Mouse (Mus musculus) limb, embryonic 12.5 days (tissue): Measurements from ENCODE around the gene Mrpl10. TPM values are rescaled to one million over a fixed set of nuclear protein-coding genes. Genes with fewer than 3 reads are reported as not detected.

Experiments
- ATAC-seq: fragments of 200-750 bp; cut with Nextera tagmentation; 2 replicates; pipeline ENCODE4 v1.8.0; 2017; ENCODE audit warnings: low read depth, moderate TSS enrichment; ENCODE audit not compliant: insufficient number of reproducible peaks, insufficient read depth, low FRiP score, low TSS enrichment
- H3K27ac ChIP-seq: fragments of 300-500 bp; sonication (generic); 2 replicates; pipeline ENCODE4 v1.5.1; 2016; ENCODE audit warnings: mild to moderate bottlenecking, moderate library complexity
- H3K27me3 ChIP-seq: fragments of 300-500 bp; sonication (generic); 2 replicates; pipeline ENCODE4 v1.6.1; 2016; ENCODE audit warnings: mild to moderate bottlenecking, moderate library complexity
- H3K36me3 ChIP-seq: fragments of 300-500 bp; sonication (generic); 2 replicates; pipeline ENCODE4 v1.6.1; 2016; ENCODE audit warnings: mild to moderate bottlenecking, moderate library complexity
- H3K4me1 ChIP-seq: fragments of 300-500 bp; sonication (generic); replicated peaks from 2 replicates; pipeline ENCODE4 v1.6.1; 2016
- H3K4me2 ChIP-seq: fragments of 300-500 bp; sonication (generic); 2 replicates; pipeline ENCODE4 v1.6.1; 2016; ENCODE audit warnings: mild to moderate bottlenecking, moderate library complexity
- H3K4me3 ChIP-seq: fragments of 300-500 bp; sonication (generic); replicated peaks from 2 replicates; pipeline ENCODE4 v1.5.1; 2016; ENCODE audit warnings: mild to moderate bottlenecking
- H3K9ac ChIP-seq: fragments of 300-500 bp; sonication (generic); replicated peaks from 2 replicates; pipeline ENCODE4 v1.6.1; 2016; ENCODE audit warnings: mild to moderate bottlenecking, moderate library complexity
- H3K9me3 ChIP-seq: fragments of 300-500 bp; sonication (generic); 2 replicates; pipeline ENCODE4 v1.6.1; 2016; ENCODE audit warnings: mild to moderate bottlenecking, moderate library complexity
- whole genome bisulfite sequencing: fragments of 180-500 bp; shearing (Covaris S2); methylation state at CpG from one replicate; pipeline ENCODE4 v1.1.7; 2016; 5-methylcytosine and 5-hydroxymethylcytosine counted together
- polyA plus RNA-seq: library from polyadenylated mRNA; unstranded; fragments of >200 nt; fragmentation: Nextera tagmentation; extraction: Ambion mirVana; gene quantifications from 2 replicates; pipeline ENCODE4 v1.2.1, GENCODE M21; 2016

Gene Mrpl10
- polyA plus RNA-seq, 1 experiment from 2014 or later, result 80.5 TPM

- Histone ChIP-seq H3K27ac (peak overlapping the region; percentile 89), H3K4me1 (peaks cover 24% of the 10 kb centered on the region), H3K4me2 (peak overlapping the region; percentile 82), H3K4me3 (peak overlapping the region; percentile 63), H3K36me3 (peaks cover 29% of the 10 kb centered on the region), H3K27me3 (no peaks in the 10 kb centered on the region), H3K9me3 (no peaks in the 10 kb centered on the region), H3K9ac (peak overlapping the region; percentile 79)
- ATAC-seq, result no peak
- 22% methylated on average over 15 of the region's 15 CpGs for WGBS
Observed at GRCm38 (mm10) chr11:97030426-97030825, 10.9 kb upstream of the Mrpl10 start.

GRCm38 (mm10) chr11:97031977-97032376 lies 9.4 kb upstream of the Mrpl10 start:
- no peak for ATAC-seq
- H3K9me3 ChIP-seq, result no peaks in the 10 kb centered on the region
- WGBS, result 82% methylated on average over 12 of the region's 12 CpGs
- no peak overlapping the region for H3K27ac ChIP-seq
- H3K4me3 ChIP-seq, result no peak overlapping the region
- H3K9ac ChIP-seq, result no peak overlapping the region
- no peak overlapping the region for H3K4me2 ChIP-seq
- no peaks in the 10 kb centered on the region for H3K27me3 ChIP-seq
- H3K36me3 ChIP-seq, result peaks cover 29% of the 10 kb centered on the region
- H3K4me1 ChIP-seq, result peaks cover 15% of the 10 kb centered on the region

GRCm38 (mm10) chr11:97032499-97032898 lies 8.9 kb upstream of the Mrpl10 start:
- Histone ChIP-seq H3K4me3 (no peak overlapping the region), H3K9me3 (no peaks in the 10 kb centered on the region), H3K27ac (no peak overlapping the region), H3K9ac (no peak overlapping the region), H3K4me2 (no peak overlapping the region), H3K36me3 (peaks cover 29% of the 10 kb centered on the region), H3K27me3 (no peaks in the 10 kb centered on the region), H3K4me1 (peaks cover 15% of the 10 kb centered on the region)
- no peak for ATAC-seq
- WGBS, result 96% methylated on average over 4 of the region's 4 CpGs

- 83% methylated on average over 4 of the region's 4 CpGs for WGBS
- no peak for ATAC-seq
- H3K27ac ChIP-seq, result no peak overlapping the region; the same call in 1 of the 2 replicates
- peaks cover 29% of the 10 kb centered on the region for H3K36me3 ChIP-seq
- no peak overlapping the region for H3K4me2 ChIP-seq
- H3K4me1 ChIP-seq, result peaks cover 15% of the 10 kb centered on the region
- H3K27me3 ChIP-seq, result no peaks in the 10 kb centered on the region
- no peaks in the 10 kb centered on the region for H3K9me3 ChIP-seq
- H3K9ac ChIP-seq, result no peak overlapping the region
- no peak overlapping the region for H3K4me3 ChIP-seq
Observed at GRCm38 (mm10) chr11:97033781-97034180, 7.6 kb upstream of the Mrpl10 start.

- Histone ChIP-seq H3K27me3 (no peaks in the 10 kb centered on the region), H3K9ac (no peak overlapping the region), H3K27ac (no peak overlapping the region), H3K4me3 (no peak overlapping the region), H3K9me3 (no peaks in the 10 kb centered on the region), H3K36me3 (peaks cover 29% of the 10 kb centered on the region), H3K4me2 (no peak overlapping the region), H3K4me1 (peaks cover 4% of the 10 kb centered on the region)
- 84% methylated on average over 5 of the region's 5 CpGs for WGBS
- ATAC-seq, result no peak
Observed at GRCm38 (mm10) chr11:97036141-97036540, 5.2 kb upstream of the Mrpl10 start.

- Histone ChIP-seq H3K27ac (no peak overlapping the region), H3K36me3 (peaks cover 14% of the 10 kb centered on the region; the same call in 1 of the 2 replicates), H3K27me3 (no peaks in the 10 kb centered on the region), H3K9me3 (no peaks in the 10 kb centered on the region), H3K4me3 (no peak overlapping the region), H3K4me2 (no peak overlapping the region), H3K4me1 (peaks cover 13% of the 10 kb centered on the region), H3K9ac (no peak overlapping the region)
- 66% methylated on average over 7 of the region's 7 CpGs for WGBS
- ATAC-seq, result no peak
Observed at GRCm38 (mm10) chr11:97038881-97039280, 2.5 kb upstream of the Mrpl10 start.

- WGBS, result 48% methylated on average over 12 of the region's 12 CpGs
- no peak for ATAC-seq
- Histone ChIP-seq H3K4me2 (peak overlapping the region; percentile 77), H3K9me3 (no peaks in the 10 kb centered on the region), H3K36me3 (peaks cover 22% of the 10 kb centered on the region), H3K4me1 (peaks cover 13% of the 10 kb centered on the region), H3K27me3 (no peaks in the 10 kb centered on the region), H3K4me3 (no peak overlapping the region; the same call in 1 of the 2 replicates), H3K27ac (no peak overlapping the region), H3K9ac (no peak overlapping the region)
Observed at GRCm38 (mm10) chr11:97040301-97041021, 899 bp upstream of the Mrpl10 start.

- H3K4me3 ChIP-seq, result no peak overlapping the region
- H3K27me3 ChIP-seq, result no peaks in the 10 kb centered on the region
- H3K9me3 ChIP-seq, result no peaks in the 10 kb centered on the region
- no peak overlapping the region for H3K9ac ChIP-seq
- no peak overlapping the region for H3K27ac ChIP-seq
- no peak for ATAC-seq
- WGBS, result 93% methylated on average over 8 of the region's 8 CpGs
- H3K4me2 ChIP-seq, result no peak overlapping the region
- peaks cover 50% of the 10 kb centered on the region for H3K36me3 ChIP-seq
- peaks cover 13% of the 10 kb centered on the region for H3K4me1 ChIP-seq
Observed at GRCm38 (mm10) chr11:97044902-97045301, 3.5 kb downstream of the Mrpl10 start.

- H3K4me1 ChIP-seq, result peaks cover 18% of the 10 kb centered on the region
- no peak overlapping the region for H3K4me2 ChIP-seq
- H3K36me3 ChIP-seq, result peaks cover 50% of the 10 kb centered on the region
- H3K27me3 ChIP-seq, result no peaks in the 10 kb centered on the region
- WGBS, result 81% methylated on average over 7 of the region's 7 CpGs
- no peak overlapping the region for H3K27ac ChIP-seq
- no peak for ATAC-seq
- H3K9me3 ChIP-seq, result no peaks in the 10 kb centered on the region
- no peak overlapping the region for H3K4me3 ChIP-seq
- H3K9ac ChIP-seq, result no peak overlapping the region
Observed at GRCm38 (mm10) chr11:97045861-97046260, 4.5 kb downstream of the Mrpl10 start.

- H3K4me2 ChIP-seq, result no peak overlapping the region
- no peak for ATAC-seq
- H3K9me3 ChIP-seq, result no peaks in the 10 kb centered on the region
- H3K4me1 ChIP-seq, result peaks cover 20% of the 10 kb centered on the region
- no peaks in the 10 kb centered on the region for H3K27me3 ChIP-seq
- H3K9ac ChIP-seq, result no peak overlapping the region
- H3K4me3 ChIP-seq, result no peak overlapping the region
- no peak overlapping the region for H3K27ac ChIP-seq
- WGBS, result 82% methylated on average over 8 of the region's 8 CpGs
- peaks cover 58% of the 10 kb centered on the region for H3K36me3 ChIP-seq
Observed at GRCm38 (mm10) chr11:97048090-97048650, 6.8 kb downstream of the Mrpl10 start.

GRCm38 (mm10) chr11:97049492-97050085 lies 8.2 kb downstream of the Mrpl10 start:
- WGBS, result 70% methylated on average over 6 of the region's 6 CpGs
- Histone ChIP-seq H3K4me1 (peaks cover 20% of the 10 kb centered on the region), H3K9me3 (no peaks in the 10 kb centered on the region), H3K27ac (no peak overlapping the region), H3K4me2 (no peak overlapping the region), H3K4me3 (no peak overlapping the region), H3K27me3 (no peaks in the 10 kb centered on the region), H3K9ac (no peak overlapping the region), H3K36me3 (peaks cover 54% of the 10 kb centered on the region)
- no peak for ATAC-seq
